Mouse (Mus musculus) left cerebral cortex, postnatal 4 days (tissue): ENCODE data around the gene Glyctk. TPM values are rescaled to one million over a fixed set of nuclear protein-coding genes. Genes with fewer than 3 reads are reported as not detected.

Source experiments
- microRNA-seq: library from miRNA; unstranded; fragments of <30 nt; microRNA quantifications from one replicate; pipeline ENCODE4 v1.2.0, GENCODE M21; 2022
- total RNA-seq, 2 experiments: library from RNA; stranded (reverse); gene quantifications; 2 replicates each; pipeline ENCODE4 v1.2.3; 2021

Glyctk gene
- total RNA-seq, 2 experiments from 2014 or later, result 2.7 to 3.5 TPM

Small RNA genes lying within 50 kb of the gene (microRNA-seq; reads per million reads assigned to microRNA genes)
- gene Mir135a-1 (211 reads per million, percentile 59 among the genes with 10 or more reads in this experiment), gene Mirlet7g (84,586 reads per million, percentile 100 among the genes with 10 or more reads in this experiment)

Other genes starting within 250 kb of the Glyctk start
- 1 to 10 TPM; 1.8 to 2.9 TPM for gene Col6a5, start 197.5 kb downstream of the Glyctk start, total RNA-seq
- gene Col6a4, start 61.4 kb downstream of the Glyctk start, total RNA-seq, result 1 to 10 TPM; 2.0 to 3.1 TPM
- 100 to 1,000 TPM; 168 to 170 TPM for gene Wdr82, start 12.8 kb upstream of the Glyctk start, total RNA-seq
- gene Ppm1m, start 41.6 kb upstream of the Glyctk start, total RNA-seq, result 10 to 100 TPM; 16.1 to 18.7 TPM
- 10 to 100 TPM; 34.4 to 38.2 TPM for gene Twf2, start 45.0 kb upstream of the Glyctk start, total RNA-seq
- under 1 TPM; 0.46 to 0.48 TPM for gene Tlr9, start 64.5 kb upstream of the Glyctk start, total RNA-seq
- 10 to 100 TPM; 97.5 to 99.8 TPM for gene Alas1, start 90.5 kb upstream of the Glyctk start, total RNA-seq
- gene Poc1a, start 122.9 kb upstream of the Glyctk start, total RNA-seq, result 10 to 100 TPM; 11.0 to 11.9 TPM
- 10 to 100 TPM; 54.3 to 54.4 TPM for gene Dusp7, start 210.5 kb upstream of the Glyctk start, total RNA-seq